Mouse (Mus musculus) heart, embryonic 11.5 days (tissue): ENCODE data around the gene Aida. TPM values are rescaled to one million over a fixed set of nuclear protein-coding genes. Genes with fewer than 3 reads are reported as not detected.

Source experiments
- ATAC-seq: fragments of 200-750 bp; cut with Nextera tagmentation; replicated peaks from 2 replicates; pipeline ENCODE4 v1.8.0; 2017; ENCODE audit warnings: moderate library complexity; ENCODE audit not compliant: insufficient number of reproducible peaks, low FRiP score, low TSS enrichment
- H3K27ac ChIP-seq: fragments of 300-500 bp; sonication (generic); 2 replicates; pipeline ENCODE4 v1.5.1; 2014; ENCODE audit warnings: mild to moderate bottlenecking, low read depth, low read length
- H3K27me3 ChIP-seq: fragments of 300-500 bp; sonication (generic); 2 replicates; pipeline ENCODE4 v1.6.1; 2014; ENCODE audit warnings: mild to moderate bottlenecking, low read length, mixed read lengths; ENCODE audit not compliant: control insufficient read depth, insufficient read depth
- H3K36me3 ChIP-seq: fragments of 300-500 bp; sonication (generic); 2 replicates; pipeline ENCODE4 v1.6.1; 2014; ENCODE audit warnings: mild to moderate bottlenecking, low read length, moderate library complexity, mixed read lengths; ENCODE audit not compliant: control insufficient read depth, insufficient read depth
- H3K4me1 ChIP-seq: fragments of 300-500 bp; sonication (generic); 2 replicates; pipeline ENCODE4 v1.6.1; 2014; ENCODE audit warnings: low read length; ENCODE audit not compliant: control insufficient read depth, insufficient read depth
- H3K4me2 ChIP-seq: fragments of 300-500 bp; sonication (generic); 2 replicates; pipeline ENCODE4 v1.6.1; 2014; ENCODE audit warnings: mild to moderate bottlenecking, moderate library complexity
- H3K4me3 ChIP-seq: fragments of 300-500 bp; sonication (generic); 2 replicates; pipeline ENCODE4 v1.5.1; 2014; ENCODE audit warnings: low read depth, low read length
- H3K9ac ChIP-seq: fragments of 300-500 bp; sonication (generic); 2 replicates; pipeline ENCODE4 v1.6.1; 2014; ENCODE audit warnings: mild to moderate bottlenecking, low read depth, low read length, moderate library complexity
- H3K9me3 ChIP-seq: fragments of 300-500 bp; sonication (generic); replicated peaks from 2 replicates; pipeline ENCODE4 v1.6.1; 2016; ENCODE audit warnings: low read length; ENCODE audit not compliant: control insufficient read depth
- WGBS: fragments of 180-500 bp; shearing (Covaris S2); extraction: QIAGEN DNeasy Blood & Tissue Kit; methylation state at CpG from one replicate; pipeline ENCODE4 v1.1.7; 2014; ENCODE audit not compliant: insufficient replicate concordance; 5-methylcytosine and 5-hydroxymethylcytosine counted together
- polyA plus RNA-seq: library from polyadenylated mRNA; unstranded; fragments of >200 nt; fragmentation: Nextera tagmentation; extraction: Ambion mirVana; gene quantifications from 2 replicates; pipeline ENCODE4 v1.2.1, GENCODE M21; 2014

Aida gene
- polyA plus RNA-seq: 16.0 and 21.7 TPM in 2 replicates

GRCm38 (mm10) chr1:183296465-183296864 is at the start of gene Aida:
Gene Aida (plus strand): TSS chr1:183296590.
- H3K4me1 ChIP-seq: no peaks in the 10 kb centered on the region
- H3K36me3 ChIP-seq: no peaks in the 10 kb centered on the region
- peak within 1 kb of the TSS; percentile 41 for H3K27ac ChIP-seq
- ATAC-seq: no peak
- H3K4me2 ChIP-seq: peak within 1 kb of the TSS; percentile 61
- H3K9ac ChIP-seq: peak within 1 kb of the TSS; percentile 55
- H3K4me3 ChIP-seq: peak within 1 kb of the TSS; percentile 53
- H3K9me3 ChIP-seq: no peaks in the 10 kb centered on the region
- 0% methylated on average over 26 of the region's 26 CpGs for WGBS
- H3K27me3 ChIP-seq: no peaks in the 10 kb centered on the region

GRCm38 (mm10) chr1:183248144-183248543 is 48.2 kb upstream of the Aida start:
- ATAC-seq: no peak
- no peak overlapping the region for H3K9ac ChIP-seq
- H3K27me3 ChIP-seq: no peaks in the 10 kb centered on the region
- no peaks in the 10 kb centered on the region for H3K36me3 ChIP-seq
- no peak overlapping the region for H3K4me2 ChIP-seq
- no peaks in the 10 kb centered on the region for H3K4me1 ChIP-seq
- H3K4me3 ChIP-seq: no peak overlapping the region
- WGBS: 8% methylated on average over 1 of the region's 1 CpGs
- H3K9me3 ChIP-seq: no peaks in the 10 kb centered on the region
- no peak overlapping the region for H3K27ac ChIP-seq

- Histone ChIP-seq H3K27me3 (no peaks in the 10 kb centered on the region), H3K4me3 (no peak overlapping the region), H3K4me2 (no peak overlapping the region), H3K27ac (no peak overlapping the region), H3K4me1 (no peaks in the 10 kb centered on the region), H3K36me3 (no peaks in the 10 kb centered on the region), H3K9ac (no peak overlapping the region), H3K9me3 (no peaks in the 10 kb centered on the region)
- no peak for ATAC-seq
- 68% methylated on average over 4 of the region's 4 CpGs for whole genome bisulfite sequencing
Observed at GRCm38 (mm10) chr1:183250612-183251011, 45.8 kb upstream of the Aida start.

- Histone ChIP-seq H3K27ac (no peak overlapping the region), H3K9me3 (no peaks in the 10 kb centered on the region), H3K27me3 (no peaks in the 10 kb centered on the region), H3K4me3 (no peak overlapping the region), H3K4me2 (no peak overlapping the region), H3K36me3 (no peaks in the 10 kb centered on the region), H3K4me1 (no peaks in the 10 kb centered on the region), H3K9ac (no peak overlapping the region)
- WGBS: 54% methylated on average over 2 of the region's 2 CpGs
- no peak for ATAC-seq
Observed at GRCm38 (mm10) chr1:183251818-183252217, 44.6 kb upstream of the Aida start.

GRCm38 (mm10) chr1:183252574-183252973 is 43.8 kb upstream of the Aida start:
- Histone ChIP-seq H3K4me3 (no peak overlapping the region), H3K9ac (no peak overlapping the region), H3K4me2 (no peak overlapping the region), H3K36me3 (no peaks in the 10 kb centered on the region), H3K27me3 (no peaks in the 10 kb centered on the region), H3K27ac (no peak overlapping the region), H3K4me1 (no peaks in the 10 kb centered on the region), H3K9me3 (no peaks in the 10 kb centered on the region)
- no peak for ATAC-seq
- 59% methylated on average over 10 of the region's 10 CpGs for WGBS

- Histone ChIP-seq H3K27me3 (no peaks in the 10 kb centered on the region), H3K4me2 (peak overlapping the region; percentile 25; the same call in 1 of the 2 replicates), H3K4me3 (no peak overlapping the region), H3K4me1 (0 out of 2 replicates have a peak, but pooled peaks cover 6% of the 10 kb centered on the region), H3K9ac (no peak overlapping the region), H3K27ac (no peak overlapping the region), H3K9me3 (no peaks in the 10 kb centered on the region), H3K36me3 (no peaks in the 10 kb centered on the region)
- WGBS: 62% methylated on average over 13 of the region's 13 CpGs
- no peak for ATAC-seq
Observed at GRCm38 (mm10) chr1:183264145-183265008, 32.0 kb upstream of the Aida start.

- peak overlapping the region; percentile 31 for H3K9ac ChIP-seq
- H3K4me1 ChIP-seq: 0 out of 2 replicates have a peak, but pooled peaks cover 6% of the 10 kb centered on the region
- no peaks in the 10 kb centered on the region for H3K36me3 ChIP-seq
- H3K9me3 ChIP-seq: no peaks in the 10 kb centered on the region
- no peak overlapping the region for H3K27ac ChIP-seq
- H3K27me3 ChIP-seq: no peaks in the 10 kb centered on the region
- H3K4me3 ChIP-seq: no peak overlapping the region
- H3K4me2 ChIP-seq: peak overlapping the region; percentile 19; the same call in 1 of the 2 replicates
- ATAC-seq: no peak
- 52% methylated on average over 14 of the region's 14 CpGs for WGBS
Observed at GRCm38 (mm10) chr1:183265921-183266467, 30.4 kb upstream of the Aida start.

GRCm38 (mm10) chr1:183267666-183268065 is 28.7 kb upstream of the Aida start:
- Histone ChIP-seq H3K4me2 (no peak overlapping the region), H3K4me3 (no peak overlapping the region), H3K27ac (no peak overlapping the region), H3K4me1 (0 out of 2 replicates have a peak, but pooled peaks cover 6% of the 10 kb centered on the region), H3K9ac (no peak overlapping the region), H3K36me3 (no peaks in the 10 kb centered on the region), H3K27me3 (no peaks in the 10 kb centered on the region), H3K9me3 (no peaks in the 10 kb centered on the region)
- no peak for ATAC-seq
- WGBS: 57% methylated on average over 6 of the region's 6 CpGs
